Mouse (Mus musculus) liver, postnatal 0 days (tissue): Measurements from ENCODE around the gene Gm13199. TPM values are rescaled to one million over a fixed set of nuclear protein-coding genes. Genes with fewer than 3 reads are reported as not detected.
A peak's percentile ranks its signal among the peaks of the same experiment; 100 is the strongest.

ENCODE experiments used
- ATAC-seq: fragments of 200-750 bp; cut with Nextera tagmentation; 2 replicates; pipeline ENCODE4 v1.8.0; 2017; ENCODE audit warnings: mild to moderate bottlenecking, moderate library complexity
- DNase-seq: peaks from one replicate; pipeline ENCODE4 v3.0.0-alpha.2; 2016
- H3K27ac ChIP-seq: fragments of 300-500 bp; sonication (generic); 2 replicates; pipeline ENCODE4 v1.5.1; 2014; ENCODE audit warnings: antibody characterized with exemption, moderate library complexity, mild to moderate bottlenecking, low read depth
- H3K27me3 ChIP-seq: fragments of 300-500 bp; sonication (generic); 2 replicates; pipeline ENCODE4 v1.6.1; 2014; ENCODE audit warnings: low read length, control low read depth, mixed read lengths; ENCODE audit not compliant: insufficient read depth
- H3K36me3 ChIP-seq: fragments of 300-500 bp; sonication (generic); replicated peaks from 2 replicates; pipeline ENCODE4 v1.6.1; 2014; ENCODE audit warnings: mild to moderate bottlenecking, control low read depth, low read length, moderate library complexity, mixed read lengths; ENCODE audit not compliant: insufficient read depth
- H3K4me1 ChIP-seq: fragments of 300-500 bp; sonication (generic); 2 replicates; pipeline ENCODE4 v1.6.1; 2014; ENCODE audit warnings: antibody characterized with exemption, mild to moderate bottlenecking, control low read depth; ENCODE audit not compliant: insufficient read depth
- H3K4me2 ChIP-seq: fragments of 300-500 bp; sonication (generic); 2 replicates; pipeline ENCODE4 v1.6.1; 2014; ENCODE audit warnings: low read depth, mild to moderate bottlenecking, low read length, moderate library complexity, mixed read lengths
- H3K4me3 ChIP-seq: fragments of 300-500 bp; sonication (generic); 2 replicates; pipeline ENCODE4 v1.5.1; 2014; ENCODE audit warnings: low read depth, low read length
- H3K9ac ChIP-seq: fragments of 300-500 bp; sonication (generic); replicated peaks from 2 replicates; pipeline ENCODE4 v1.6.1; 2014; ENCODE audit warnings: mild to moderate bottlenecking, moderate library complexity
- H3K9me3 ChIP-seq: fragments of 300-500 bp; sonication (generic); 2 replicates; pipeline ENCODE4 v1.6.1; 2016; ENCODE audit warnings: mild to moderate bottlenecking, control low read depth, low read length, mixed read lengths
- CTCF ChIP-seq: sonication (generic); IDR thresholded peaks from 2 replicates; pipeline ENCODE4 v1.5.1; 2016; ENCODE audit warnings: antibody characterized with exemption, low read depth
- EP300 ChIP-seq: IDR thresholded peaks from 2 replicates; pipeline ENCODE4 v1.6.1; 2016; ENCODE audit warnings: antibody characterized with exemption, low read depth, mild to moderate bottlenecking
- WGBS: fragments of 180-500 bp; shearing (Covaris S2); extraction: QIAGEN DNeasy Blood & Tissue Kit; methylation state at CpG from one replicate; pipeline ENCODE4 v1.1.7; 2014; ENCODE audit not compliant: insufficient replicate concordance; 5-methylcytosine and 5-hydroxymethylcytosine counted together
- polyA plus RNA-seq: library from polyadenylated mRNA; unstranded; fragments of >200 nt; fragmentation: Nextera tagmentation; extraction: Ambion mirVana; gene quantifications from 2 replicates; pipeline ENCODE4 v1.2.1, GENCODE M21; 2015

Gm13199 gene
- polyA plus RNA-seq: 0.21 and 0.52 TPM in 2 replicates

DNA sequence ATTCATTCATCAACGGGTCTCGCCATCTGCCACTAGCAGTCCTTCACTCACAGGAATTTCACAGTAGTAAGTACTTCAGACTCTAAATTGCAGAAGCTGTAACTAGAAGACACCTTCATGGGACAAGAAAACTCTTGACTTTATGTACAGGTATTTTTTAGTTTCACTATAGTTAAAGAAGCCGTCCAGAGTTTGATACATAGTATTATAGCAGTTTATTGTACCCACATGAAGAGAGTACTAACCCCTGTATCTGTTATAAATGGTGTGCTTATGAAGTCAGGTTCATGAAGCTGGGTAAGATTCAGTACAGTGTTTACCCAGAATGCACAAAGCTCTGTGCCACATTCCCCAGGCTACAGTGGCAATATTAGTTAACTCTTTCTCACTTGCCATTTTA lies at the start of gene Gm13199:
Gm13199 (minus strand) TSS at position 101 of the 400 bp plus-strand sequence.
- Histone ChIP-seq H3K9me3 (no peaks in the 10 kb centered on the region), H3K27ac (no peak within 1 kb of the TSS), H3K36me3 (peaks cover 37% of the 10 kb centered on the region), H3K4me3 (no peak within 1 kb of the TSS), H3K27me3 (no peaks in the 10 kb centered on the region), H3K4me1 (no peaks in the 10 kb centered on the region), H3K4me2 (no peak within 1 kb of the TSS), H3K9ac (no peak within 1 kb of the TSS)
- ATAC-seq (no peak), DNase-seq (no peak)
- WGBS: 92% methylated on average over 3 of the region's 3 CpGs
- TF ChIP-seq EP300 (no peak), CTCF (no peak)

DNA sequence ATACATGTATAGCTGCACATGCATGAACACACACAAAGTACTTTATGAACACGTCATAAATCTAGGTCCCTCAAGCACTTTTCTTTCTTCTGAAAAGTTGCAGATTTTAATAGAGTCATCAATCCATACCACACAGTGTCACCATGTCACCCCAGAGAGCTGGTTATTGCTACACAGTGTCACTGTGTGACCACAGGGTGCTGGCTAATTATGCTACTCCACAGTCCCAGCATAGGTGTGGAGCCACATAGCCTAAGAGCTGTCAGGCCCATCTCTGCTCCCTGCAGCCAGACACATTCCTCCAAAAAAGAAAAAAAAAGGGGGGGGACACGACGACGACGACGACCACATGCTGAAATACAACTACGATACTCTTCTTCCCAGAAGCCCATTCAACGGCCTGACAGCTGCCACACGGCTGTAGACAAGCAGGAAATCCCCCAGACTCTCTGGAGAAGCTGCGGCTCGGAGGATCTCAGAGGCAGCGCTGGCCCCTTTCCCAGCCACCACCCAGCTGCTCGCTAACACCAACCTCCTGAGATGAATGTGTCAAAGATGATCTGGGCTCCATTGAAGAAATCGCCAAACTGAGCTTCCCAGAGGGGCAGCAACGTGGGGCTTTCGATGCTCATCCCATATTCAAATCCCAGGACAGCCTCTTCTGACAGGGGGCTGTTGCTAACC lies 48.7 kb upstream of the Gm13199 start:
- no peaks in the 10 kb centered on the region for H3K9me3 ChIP-seq
- no peaks in the 10 kb centered on the region for H3K4me1 ChIP-seq
- TF ChIP-seq EP300 (no peak), CTCF (no peak)
- no peaks in the 10 kb centered on the region for H3K27me3 ChIP-seq
- DNase-seq: no peak
- WGBS: 78% methylated on average over 16 of the region's 16 CpGs
- no peak overlapping the region for H3K27ac ChIP-seq
- no peak overlapping the region for H3K9ac ChIP-seq
- ATAC-seq: no peak
- H3K4me2 ChIP-seq: no peak overlapping the region
- no peak overlapping the region for H3K4me3 ChIP-seq
- peaks cover 7% of the 10 kb centered on the region; the same call in 1 of the 2 replicates for H3K36me3 ChIP-seq

DNA sequence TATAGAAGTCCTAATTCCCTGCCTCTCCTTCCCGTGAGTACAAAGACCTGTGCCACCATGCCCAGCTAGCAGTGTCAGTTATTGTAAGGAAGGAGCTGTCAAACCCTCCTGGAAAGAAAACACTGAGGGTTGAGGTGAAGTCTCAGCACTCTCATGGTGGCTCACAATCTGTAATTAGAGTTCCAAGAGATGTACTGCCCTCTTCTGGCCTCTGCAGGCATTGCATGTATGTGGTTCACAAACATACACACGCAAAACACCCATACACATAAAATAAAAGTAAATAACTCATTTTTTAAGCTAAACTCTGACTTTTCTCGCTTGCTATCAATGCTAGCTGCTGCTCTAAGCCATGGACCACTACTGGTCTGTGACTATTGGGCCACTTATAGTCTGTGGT lies 43.9 kb upstream of the Gm13199 start:
- no peak overlapping the region for H3K4me2 ChIP-seq
- H3K9me3 ChIP-seq: no peaks in the 10 kb centered on the region
- 54% methylated on average over 3 of the region's 3 CpGs for WGBS
- peak; percentile 73 for DNase-seq
- no peak overlapping the region for H3K4me3 ChIP-seq
- TF ChIP-seq EP300: no peak
- peak; percentile 89 for TF ChIP-seq CTCF
- H3K27me3 ChIP-seq: no peaks in the 10 kb centered on the region
- H3K36me3 ChIP-seq: peaks cover 7% of the 10 kb centered on the region; the same call in 1 of the 2 replicates
- H3K4me1 ChIP-seq: no peaks in the 10 kb centered on the region
- no peak overlapping the region for H3K27ac ChIP-seq
- ATAC-seq: no peak
- H3K9ac ChIP-seq: no peak overlapping the region

DNA sequence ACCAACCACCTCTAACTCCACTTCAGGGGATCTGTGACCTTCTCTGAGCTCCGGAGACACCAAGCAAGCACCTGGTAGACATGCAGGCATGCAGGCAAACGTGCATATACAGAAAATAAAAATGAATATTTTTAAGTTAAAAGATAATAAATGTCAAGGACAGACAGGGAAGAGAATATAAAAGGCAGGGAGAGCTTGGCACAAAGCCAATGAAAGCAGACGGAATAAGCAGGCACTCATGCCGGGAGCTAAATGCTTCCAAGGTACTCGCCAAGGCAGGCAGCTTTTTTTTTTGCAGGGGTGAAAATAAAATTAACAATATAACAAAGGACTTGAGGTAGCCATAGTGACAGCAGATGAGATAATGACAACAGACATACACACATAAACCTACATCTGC lies 43.4 kb upstream of the Gm13199 start:
- ATAC-seq (no peak), DNase-seq (no peak)
- Histone ChIP-seq H3K27ac (no peak overlapping the region), H3K4me2 (no peak overlapping the region), H3K9me3 (no peaks in the 10 kb centered on the region), H3K9ac (no peak overlapping the region), H3K27me3 (no peaks in the 10 kb centered on the region), H3K4me1 (no peaks in the 10 kb centered on the region), H3K36me3 (peaks cover 2% of the 10 kb centered on the region; the same call in 1 of the 2 replicates), H3K4me3 (no peak overlapping the region)
- no peak for TF ChIP-seq CTCF
- TF ChIP-seq EP300: no peak
- 64% methylated on average over 5 of the region's 5 CpGs for WGBS

DNA sequence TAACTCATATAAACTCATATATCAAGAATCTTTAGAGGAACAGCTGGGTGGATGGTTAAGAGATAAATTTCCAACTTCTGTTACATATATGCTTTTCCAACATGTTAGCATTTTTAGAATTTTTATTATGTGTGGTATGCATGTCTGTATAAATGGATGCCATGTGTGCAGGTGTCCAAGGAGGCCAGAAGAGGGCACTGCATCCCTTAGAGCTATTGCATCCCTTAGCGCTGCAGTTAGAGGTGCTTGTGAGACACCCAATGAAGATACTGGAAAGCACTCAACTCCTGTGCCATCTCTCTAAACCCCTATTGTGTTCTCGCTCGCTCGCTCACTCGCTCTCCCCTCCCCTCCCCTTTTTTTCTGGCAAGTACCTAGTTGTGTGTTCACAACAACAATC lies 37.4 kb upstream of the Gm13199 start:
- Histone ChIP-seq H3K9me3 (no peaks in the 10 kb centered on the region), H3K36me3 (peaks cover 6% of the 10 kb centered on the region; the same call in 1 of the 2 replicates), H3K4me2 (no peak overlapping the region), H3K4me3 (no peak overlapping the region), H3K9ac (no peak overlapping the region), H3K27me3 (no peaks in the 10 kb centered on the region), H3K4me1 (no peaks in the 10 kb centered on the region), H3K27ac (no peak overlapping the region)
- 63% methylated on average over 5 of the region's 5 CpGs for WGBS
- DNase-seq (peak; percentile 31), ATAC-seq (no peak)
- TF ChIP-seq EP300 (no peak), CTCF (peak; percentile 66)

DNA sequence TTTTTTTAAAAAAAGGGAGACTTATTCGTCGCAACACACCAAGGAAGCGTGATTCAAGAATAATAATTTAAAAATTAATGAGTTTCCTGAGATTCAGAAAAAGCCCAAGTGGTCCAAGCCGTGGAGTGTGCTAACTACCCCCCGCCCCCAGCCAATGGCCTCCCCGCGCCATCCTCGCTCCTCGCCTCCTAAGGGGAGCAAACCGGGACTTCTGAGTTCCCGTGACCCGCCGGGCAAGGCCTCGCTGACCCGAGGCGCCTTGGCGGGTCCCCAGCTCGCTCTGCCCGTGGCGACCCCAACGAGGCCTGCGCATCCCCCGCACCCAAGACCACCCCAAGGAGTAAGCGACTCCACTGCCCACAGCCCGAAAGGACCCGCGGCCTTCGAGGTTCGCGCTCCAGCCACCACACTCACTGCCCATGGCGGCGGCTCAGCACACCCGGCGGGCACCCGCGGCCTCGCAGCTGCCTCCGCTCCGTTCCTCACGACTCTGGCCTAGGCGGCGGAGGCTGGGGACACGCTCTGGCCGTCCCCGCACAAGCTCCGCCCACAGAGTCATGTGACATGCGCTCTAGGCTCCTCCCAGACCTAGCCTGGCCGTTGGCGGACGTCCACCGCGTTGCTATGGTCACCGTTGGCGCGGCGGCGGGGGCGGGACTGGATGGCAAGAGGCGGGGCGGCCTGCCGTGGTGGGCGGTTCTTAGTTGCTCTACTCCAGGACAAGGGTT lies 32.3 kb upstream of the Gm13199 start, which contains the start of gene Sec61a2:
Sec61a2 (minus strand) TSS at position 590 of the 728 bp plus-strand sequence.
- no peak for TF ChIP-seq EP300
- TF ChIP-seq CTCF: peak; percentile 35
- Histone ChIP-seq H3K27me3 (no peaks in the 10 kb centered on the region), H3K9me3 (no peaks in the 10 kb centered on the region), H3K4me2 (peak within 1 kb of the TSS; percentile 96), H3K4me3 (peak within 1 kb of the TSS; percentile 77), H3K27ac (peak within 1 kb of the TSS; percentile 80), H3K4me1 (0 out of 2 replicates have a peak, but pooled peaks cover 8% of the 10 kb centered on the region), H3K9ac (peak within 1 kb of the TSS; percentile 92), H3K36me3 (0 out of 2 replicates have a peak, but pooled peaks cover 7% of the 10 kb centered on the region)
- peak; percentile 100 for DNase-seq
- WGBS: under 1% methylated on average over 57 of the region's 62 CpGs
- peak; percentile 99 for ATAC-seq
